Mouse (Mus musculus) fat pad, adult 2 months (tissue): ENCODE results near the gene Atp10b.

Source experiments
- DNase-seq: peaks from one replicate; pipeline ENCODE4 v3.0.0-alpha.2; 2011; ENCODE audit warnings: low read depth, low spot score; ENCODE audit errors: extremely low read depth

Atp10b gene

DNA sequence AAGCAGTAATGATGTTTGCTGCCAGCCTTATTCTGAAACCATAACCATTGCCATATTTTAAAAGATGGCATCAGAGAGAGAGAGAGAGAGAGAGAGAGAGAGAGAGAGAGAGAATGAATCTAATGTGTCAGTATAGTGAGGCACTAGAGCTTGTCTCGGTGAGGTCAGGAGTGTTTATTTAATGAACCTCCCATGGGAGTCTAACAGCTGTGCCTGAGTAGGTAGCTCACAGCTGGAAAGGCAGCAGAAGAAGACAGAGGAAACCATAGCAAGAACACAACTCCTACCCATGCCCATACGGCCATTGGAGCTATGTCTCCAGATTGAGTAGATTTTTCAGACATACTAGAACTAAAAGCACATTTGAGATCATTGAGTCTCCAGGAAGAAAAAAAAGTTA is 49.1 kb downstream of the Atp10b start:
- no peak for DNase-seq

DNA sequence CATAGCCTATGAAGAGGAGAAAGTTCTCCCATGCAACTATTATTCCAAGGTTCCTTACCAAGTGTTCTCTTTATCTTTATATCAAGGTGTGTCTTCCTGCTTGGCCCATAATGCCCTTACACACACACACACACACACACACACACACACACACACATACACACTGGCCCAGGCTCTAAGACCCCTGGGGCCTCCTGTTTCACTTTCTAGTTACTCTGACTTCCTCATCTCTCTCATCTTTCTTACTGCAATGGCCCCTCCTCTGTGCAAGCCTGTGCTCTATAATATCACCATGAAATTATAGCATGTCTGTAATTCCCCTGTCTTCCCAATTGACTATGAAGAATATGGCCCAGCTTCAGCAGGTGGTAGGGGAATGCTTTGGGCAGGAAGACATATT is 49.7 kb downstream of the Atp10b start:
- DNase-seq = no peak

DNA sequence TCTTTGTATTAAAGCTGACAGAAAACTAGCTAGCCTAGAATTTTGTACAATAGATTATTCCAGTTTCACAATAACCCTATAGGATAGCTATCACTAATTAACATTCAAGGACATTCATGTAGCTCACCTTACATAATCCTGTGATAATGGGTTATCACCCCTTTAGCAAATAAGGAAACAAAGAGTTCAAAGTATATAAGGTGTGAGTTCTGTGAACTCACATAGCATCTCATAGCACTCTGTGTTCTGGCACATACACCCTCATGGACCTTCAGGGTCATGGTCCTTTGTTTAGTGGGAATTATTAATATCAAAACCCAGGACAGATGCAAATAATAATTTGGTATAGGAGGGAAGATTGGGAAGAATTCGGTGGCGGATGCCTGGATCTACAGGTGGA is 50.4 kb downstream of the Atp10b start:
- no peak for DNase-seq

DNA sequence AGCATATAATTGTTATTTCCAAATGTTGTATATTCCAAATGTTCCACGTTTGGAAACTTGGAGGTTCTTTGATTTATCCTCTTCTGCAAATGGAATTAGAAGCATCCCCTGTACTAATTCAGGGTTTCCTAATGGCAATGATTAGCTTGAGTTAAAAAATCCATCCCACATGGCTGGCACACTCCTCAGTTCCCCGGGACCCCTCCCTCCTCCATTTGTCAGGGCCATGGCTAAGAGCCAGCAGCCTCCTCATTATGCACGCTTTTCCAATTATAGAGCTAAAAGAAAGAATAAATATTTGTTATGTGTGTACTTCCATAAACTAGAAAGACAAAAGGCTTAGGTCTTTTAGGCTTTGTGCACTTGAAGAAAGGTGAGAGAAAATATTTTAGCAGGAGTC is 53.9 kb downstream of the Atp10b start:
- DNase-seq = no peak

DNA sequence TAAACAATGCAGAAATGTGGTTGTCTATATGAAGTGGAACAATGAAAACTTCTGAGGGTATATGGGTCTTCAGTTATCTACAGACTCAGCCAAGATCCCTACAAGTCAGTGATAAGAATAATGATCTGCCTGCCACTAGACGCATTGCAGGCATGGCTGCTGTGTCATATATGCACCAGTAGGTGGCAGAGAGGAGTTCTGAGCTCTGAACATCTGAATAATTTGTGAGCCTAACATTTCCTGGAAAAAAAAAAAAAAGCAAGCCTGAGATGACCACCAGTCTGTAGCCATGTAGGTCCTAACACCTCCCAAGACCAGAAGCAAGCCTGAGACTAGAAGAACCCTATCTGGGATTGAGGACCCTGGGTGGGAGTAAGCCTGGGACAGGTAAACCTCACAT is 63.5 kb downstream of the Atp10b start:
- DNase-seq = no peak

DNA sequence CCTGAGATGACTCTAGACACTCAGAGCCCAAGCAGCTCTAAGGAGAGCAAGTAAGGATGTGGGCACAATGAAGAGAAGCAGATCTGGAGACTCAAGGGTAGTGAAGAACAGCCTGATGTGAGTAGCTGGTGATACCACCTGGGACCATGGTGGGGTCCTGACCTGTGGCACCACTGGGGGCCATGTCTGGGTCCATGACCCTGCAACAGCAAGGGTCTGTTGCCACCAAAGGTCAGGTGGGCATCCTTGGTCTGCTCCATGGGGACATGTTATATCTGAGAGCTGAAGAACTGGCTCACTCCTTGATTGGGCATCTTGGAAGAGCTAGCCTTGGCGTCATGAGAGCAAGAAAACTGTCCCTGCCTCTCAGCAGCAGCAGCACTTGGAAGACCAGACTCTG is 64.1 kb downstream of the Atp10b start:
- DNase-seq = no peak

DNA sequence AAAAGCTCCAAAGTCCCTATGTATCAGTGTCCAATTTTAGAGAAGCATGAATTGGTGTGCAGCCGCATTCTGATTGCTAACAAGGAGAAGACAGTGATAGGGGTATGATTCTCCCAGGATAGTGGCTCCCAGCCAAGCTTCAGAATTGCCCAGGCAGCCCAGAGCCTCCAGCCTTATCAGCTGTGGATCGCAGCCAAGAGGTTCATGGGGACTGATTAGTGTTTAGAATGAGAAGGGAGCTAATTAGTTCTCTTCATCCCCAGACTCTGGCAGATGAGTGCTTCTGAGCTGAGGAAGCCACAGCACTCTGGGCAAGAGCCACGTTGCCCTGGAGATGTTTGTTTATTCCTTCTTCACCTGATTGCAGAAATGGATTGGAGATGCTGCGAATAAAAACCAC is 67.3 kb downstream of the Atp10b start:
- no peak for DNase-seq

DNA sequence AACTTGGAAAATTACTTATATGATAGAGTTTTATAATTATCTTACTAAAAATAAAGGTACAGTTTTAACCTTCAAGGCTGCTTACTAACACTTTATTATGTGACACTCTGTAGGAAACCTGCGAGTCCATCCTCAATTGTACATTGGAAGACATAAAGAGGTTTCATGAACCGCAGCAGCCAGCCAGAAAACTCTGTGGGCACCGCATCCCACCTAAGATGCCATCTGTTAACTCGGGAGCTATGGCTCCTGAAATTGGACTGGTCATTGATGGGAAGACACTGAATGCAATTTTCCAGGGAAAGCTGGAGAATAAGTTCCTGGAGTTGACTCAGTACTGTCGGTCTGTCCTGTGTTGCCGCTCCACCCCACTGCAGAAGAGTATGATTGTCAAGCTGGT is 80.6 kb downstream of the Atp10b start:
- no peak for DNase-seq

DNA sequence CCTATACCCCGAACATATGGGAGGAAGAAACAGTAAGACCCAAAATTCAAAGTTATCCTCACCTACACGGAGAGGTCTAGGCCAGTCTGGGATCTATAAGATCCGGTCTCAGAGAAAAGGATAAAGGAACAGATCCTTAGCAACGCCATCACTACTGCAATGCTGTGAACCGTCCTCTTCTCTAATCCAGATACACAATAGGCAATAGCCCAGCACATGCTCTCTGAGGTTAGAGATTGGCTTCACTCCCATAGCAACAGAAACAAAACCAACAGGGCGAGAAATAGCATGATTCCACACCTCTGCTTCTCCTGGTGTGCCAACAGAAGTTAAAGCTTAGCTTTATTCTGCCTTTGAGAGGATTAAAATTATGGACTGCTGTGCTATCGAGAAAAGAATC is 82.4 kb downstream of the Atp10b start:
- no peak for DNase-seq

DNA sequence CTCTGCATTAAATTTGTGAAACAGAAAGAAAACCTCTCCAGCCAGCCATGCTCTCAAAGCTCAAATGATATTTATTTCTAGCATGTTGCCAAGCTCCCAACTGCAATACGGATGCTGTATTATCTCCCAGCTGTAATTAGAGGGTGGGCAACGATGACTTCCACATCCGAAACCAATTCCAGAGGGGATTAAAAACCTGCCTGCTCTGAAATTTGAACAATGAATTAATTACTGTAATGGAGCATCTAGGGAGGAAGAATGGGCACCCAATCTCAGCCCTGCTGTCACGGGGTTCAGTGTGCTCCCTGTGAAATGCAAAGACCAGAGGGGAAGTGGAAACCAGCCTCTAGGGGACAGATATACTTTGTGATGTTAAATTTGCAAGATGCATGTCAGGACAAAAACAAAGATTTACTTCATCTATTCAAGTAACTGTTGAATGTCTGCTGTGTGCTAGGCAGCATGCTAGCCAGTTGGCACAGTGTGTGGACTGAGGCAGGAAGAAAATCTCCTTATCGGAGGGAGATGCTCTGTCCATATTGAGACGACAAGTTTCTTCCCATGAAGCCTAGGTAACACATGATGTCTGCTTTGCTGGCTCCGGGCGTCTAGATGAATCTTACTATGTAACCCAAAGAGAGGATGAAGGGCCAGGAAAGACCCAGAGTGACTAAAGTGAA is 86.8 kb downstream of the Atp10b start:
- no peak for DNase-seq

DNA sequence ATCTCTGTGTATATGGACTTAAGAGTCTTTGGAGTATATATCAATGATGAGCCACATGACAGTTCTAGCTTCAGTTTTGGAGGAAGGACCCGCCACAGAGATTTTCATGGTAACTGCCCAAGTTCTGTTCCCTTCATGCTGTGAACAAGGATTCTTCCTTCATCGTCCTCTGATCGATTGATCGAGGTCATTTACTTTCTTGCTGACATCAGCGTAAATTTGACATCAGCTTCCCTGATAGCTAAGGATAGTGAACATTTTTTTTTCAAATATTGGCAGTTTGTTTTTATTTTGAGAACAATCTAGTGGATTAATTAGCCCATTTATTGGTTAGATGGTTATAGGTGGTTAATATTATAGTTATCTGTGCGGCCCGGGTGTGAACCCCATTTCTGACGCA is 90.1 kb downstream of the Atp10b start:
- DNase-seq = no peak

DNA sequence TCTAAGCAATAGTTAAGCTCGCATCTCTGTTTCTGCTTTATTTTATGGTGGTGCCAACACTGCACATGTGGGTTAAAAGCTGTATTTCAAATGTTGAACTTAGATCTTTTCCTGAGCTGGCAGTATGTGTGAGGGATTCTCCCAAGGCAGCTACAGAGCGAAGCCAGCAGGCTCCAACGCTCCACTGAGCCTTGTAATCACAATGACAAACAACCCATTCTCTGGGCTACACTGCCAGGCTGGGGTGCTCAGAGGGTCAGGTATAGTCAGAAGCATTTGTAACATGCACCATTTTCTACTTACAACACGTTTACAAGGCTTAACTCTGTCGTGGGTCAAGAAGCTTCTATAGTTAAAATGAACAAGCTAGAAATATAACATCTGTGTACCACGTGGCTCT is 103.4 kb downstream of the Atp10b start:
- no peak for DNase-seq

DNA sequence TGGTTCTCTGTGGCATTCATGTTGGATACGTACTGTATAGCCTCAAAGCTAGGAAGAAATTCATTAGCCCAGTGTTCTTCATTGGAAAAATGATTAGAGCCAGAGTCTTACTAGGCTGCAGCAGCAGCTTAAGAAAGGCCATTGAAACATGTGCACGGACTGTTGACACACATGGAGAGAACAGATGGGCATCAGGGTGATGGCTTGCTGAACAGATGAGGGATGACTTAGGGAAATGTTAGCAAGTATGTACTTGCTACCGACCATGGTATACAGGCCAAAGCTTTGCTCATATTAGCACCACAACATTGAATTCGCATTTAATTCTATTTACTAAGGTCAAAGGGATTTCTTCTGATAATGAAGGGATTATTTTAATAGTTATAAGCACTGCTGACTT is 105.6 kb downstream of the Atp10b start:
- no peak for DNase-seq

DNA sequence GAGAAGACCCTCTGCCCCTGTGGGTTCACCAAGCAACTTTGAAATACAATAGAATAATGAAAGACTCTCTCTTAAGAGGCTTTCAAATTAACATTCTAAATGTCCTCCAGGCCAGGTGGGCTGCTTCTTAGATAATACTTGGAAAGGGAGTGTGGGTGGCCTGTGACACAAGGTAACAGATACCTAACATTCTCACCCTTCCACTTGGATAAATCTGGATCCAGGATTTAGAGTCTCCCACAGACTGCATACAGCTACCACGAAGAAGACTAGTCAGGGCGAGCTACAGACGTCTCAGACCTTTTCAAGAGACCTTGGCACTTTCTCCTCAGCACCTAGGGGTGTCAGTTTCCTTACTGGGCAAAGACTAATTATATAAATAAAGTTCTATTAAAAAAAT is 107.6 kb downstream of the Atp10b start:
- no peak for DNase-seq

DNA sequence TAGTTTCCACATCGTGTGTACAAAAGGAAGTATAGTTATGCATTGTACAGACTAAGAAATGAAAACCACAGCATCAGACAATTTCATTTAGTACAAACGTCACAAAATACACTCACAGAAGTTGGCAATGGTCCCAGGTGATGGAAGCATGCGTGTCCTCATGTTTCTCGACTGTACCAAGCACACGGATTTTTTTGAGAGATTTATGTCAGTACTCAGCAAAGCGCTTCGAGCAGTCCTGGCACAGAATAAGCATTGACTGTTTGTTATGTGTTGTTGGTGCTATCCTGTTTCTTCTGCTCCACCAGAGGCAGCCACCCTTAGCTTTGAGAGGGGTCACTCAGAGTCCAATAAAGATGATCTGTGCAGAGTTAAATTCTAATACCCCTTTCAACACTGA is 108.1 kb downstream of the Atp10b start:
- DNase-seq = no peak

DNA sequence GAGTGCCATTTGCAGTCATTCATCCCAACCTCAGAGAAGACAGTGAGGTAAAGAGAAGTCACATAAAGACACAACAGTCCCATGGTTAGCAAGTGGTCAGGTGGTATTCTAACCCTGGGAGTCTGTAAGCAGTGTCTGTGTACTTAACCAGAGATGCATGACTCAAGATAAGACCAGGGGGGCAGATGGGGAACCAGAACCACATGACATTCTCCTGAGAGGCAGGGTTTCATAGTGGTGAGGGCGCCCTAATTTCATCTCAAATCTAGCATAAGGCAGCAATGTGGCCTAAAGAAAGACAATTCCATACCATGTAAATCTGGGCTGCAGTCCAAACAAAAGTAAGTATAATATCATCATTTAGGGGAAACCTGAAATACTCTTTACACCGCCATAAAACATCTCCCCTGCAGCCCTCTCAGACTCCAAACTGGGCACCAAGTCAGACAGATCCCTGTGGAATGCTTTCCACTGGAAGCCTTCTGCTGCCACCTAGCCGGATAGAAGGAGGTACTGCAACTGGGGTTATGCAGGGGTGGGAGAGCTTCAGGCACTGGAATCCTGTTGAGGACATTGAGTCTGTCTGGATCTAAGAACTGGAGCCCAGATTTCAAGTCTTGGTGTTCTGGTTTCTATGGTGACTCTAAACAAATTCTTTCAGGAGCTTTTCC is 114.0 kb downstream of the Atp10b start:
- no peak for DNase-seq

DNA sequence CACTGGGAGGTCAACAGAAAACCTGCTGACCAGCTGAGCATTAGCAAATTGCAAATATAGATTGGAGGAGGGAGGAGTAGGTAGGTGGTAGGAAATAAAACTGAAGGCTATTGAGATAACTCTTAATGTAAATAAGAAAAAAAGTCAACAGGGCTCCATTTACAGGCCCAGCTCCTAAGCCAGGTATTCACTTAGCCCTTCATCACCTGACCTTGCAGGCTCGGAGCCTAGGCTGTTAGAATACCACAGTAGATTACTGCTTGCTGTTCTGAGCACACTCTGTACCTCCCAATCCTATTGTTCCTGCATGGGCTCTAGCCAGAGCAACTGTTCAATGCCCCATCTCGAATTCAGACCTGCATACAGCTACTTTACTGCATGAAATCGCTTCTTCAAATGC is 117.8 kb downstream of the Atp10b start:
- no peak for DNase-seq

DNA sequence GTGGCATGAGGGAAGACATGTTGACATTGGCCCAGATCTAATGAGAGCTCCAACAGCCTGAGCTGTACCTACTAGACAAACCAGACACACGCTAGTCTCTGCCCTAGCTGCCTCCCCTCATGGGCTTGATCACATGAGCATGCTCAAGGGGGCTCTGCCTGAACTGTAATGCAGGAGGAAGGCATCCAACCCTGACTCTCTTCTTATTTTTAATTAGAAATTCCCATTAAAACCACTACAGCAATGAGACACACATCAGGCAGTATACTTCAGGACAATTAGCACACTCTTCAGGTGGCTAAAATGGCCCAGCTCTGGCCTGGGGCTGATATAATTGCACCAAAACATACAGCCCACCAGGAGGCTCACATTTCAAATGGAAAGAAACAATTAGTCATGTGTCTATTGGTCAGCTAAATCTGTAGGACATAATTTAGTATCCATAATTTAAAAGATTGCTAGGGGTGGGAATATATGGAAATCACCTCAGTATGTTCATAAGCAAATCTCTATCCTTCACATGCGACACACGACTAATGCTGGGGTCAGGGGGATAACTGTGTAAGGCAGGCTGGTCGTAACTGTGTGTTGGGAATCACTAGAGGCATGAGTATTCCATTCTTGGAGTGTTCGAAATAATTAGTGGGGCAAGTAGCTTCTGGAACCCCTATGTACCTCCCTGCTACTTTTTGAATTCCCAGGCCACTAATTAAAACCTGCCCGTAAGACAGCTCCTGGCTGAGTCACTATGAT is 120.0 kb downstream of the Atp10b start:
- DNase-seq = no peak

DNA sequence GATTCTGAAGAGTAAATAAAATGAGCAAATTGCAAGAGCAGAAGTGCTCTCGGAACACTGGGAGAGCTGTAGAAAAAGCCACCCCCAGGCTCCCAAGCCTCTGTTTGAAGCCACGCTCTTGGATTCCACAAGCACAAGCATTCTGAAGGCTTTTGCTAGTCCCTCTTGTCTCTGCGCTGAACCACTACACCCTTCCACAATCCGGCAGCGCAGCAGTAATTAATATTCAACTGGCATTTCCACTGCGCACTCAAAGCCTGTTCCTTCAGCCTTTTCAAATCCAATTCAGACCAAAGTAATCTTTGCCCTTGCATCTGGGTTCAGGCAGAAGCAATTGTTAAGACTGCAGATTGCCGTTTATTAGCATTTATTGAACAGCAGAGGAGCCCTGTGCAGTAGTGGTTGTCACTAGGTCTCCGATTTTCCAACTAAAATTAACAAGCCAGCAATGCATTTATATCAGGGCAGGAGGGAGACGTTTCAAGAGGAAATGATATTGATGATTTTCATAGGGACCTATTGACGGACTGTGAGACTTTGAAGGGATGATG is 120.7 kb downstream of the Atp10b start:
- DNase-seq = no peak

DNA sequence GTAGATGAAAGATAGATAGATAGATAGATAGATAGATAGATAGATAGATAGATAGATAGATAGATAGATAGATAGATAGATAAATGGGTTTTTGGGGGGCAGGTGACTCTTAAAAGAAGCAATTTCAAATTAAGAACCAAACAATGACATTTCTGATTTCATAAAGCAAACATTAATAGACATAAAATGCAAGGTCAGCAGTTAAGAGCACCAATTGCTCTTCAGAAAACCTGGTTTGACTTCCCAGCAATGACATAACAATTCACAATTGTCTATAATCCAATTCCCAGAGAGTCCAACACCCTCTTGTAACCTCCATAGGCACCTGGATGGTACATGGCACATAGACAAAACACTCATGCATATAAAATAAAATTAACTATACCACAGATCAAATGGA is 124.2 kb downstream of the Atp10b start:
- no peak for DNase-seq

DNA sequence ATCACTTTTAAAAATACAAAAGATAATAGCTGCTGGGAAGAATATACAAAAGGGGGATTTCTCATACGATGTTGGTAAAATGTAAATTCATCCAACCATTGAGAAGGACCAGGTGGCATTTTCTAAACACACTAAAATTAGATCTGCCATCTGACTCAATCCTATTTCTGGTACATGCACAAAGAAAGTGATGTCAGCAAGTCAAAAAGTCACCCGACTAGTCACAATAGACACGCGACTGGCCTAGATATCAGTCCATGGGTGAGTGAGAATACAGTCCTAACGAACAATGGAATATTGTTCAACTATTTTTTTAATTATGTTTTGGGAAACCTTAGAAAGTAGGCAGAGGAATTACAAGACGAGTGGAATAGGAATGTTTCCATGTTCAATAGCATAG is 147.9 kb downstream of the Atp10b start:
- DNase-seq = no peak

DNA sequence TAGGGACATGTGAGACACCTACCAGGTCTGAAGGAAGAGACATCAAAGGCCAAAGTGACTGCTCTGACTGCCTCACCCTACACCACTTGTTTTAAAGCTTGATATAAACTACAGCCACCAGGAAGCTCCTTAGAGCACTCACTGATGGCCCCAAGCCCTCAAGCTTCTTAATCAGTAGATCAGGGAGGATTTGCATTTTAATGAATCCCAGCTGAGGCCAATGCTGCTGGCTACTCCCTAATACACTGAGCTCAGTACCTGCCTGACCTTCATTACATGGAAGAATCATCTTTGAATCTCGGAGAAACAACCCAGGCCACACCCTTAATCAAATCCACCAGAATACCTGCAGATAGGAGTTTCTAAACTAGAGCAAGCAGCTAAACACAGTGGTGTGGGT is 161.3 kb downstream of the Atp10b start:
- no peak for DNase-seq
